Mouse (Mus musculus) megakaryocyte, embryonic 14.5 days (primary cell): ENCODE measurements around the gene Cacna1d.

Source experiments
- FLI1 ChIP-seq: IDR thresholded peaks from 2 replicates; pipeline ENCODE4 v1.6.1; 2012; ENCODE audit warnings: low read length, inconsistent platforms, mixed read lengths
- GATA1 ChIP-seq: IDR thresholded peaks from 3 replicates; pipeline ENCODE4 v1.6.1; 2012; ENCODE audit warnings: mixed read lengths, low read length, inconsistent platforms, borderline replicate concordance

DNA sequence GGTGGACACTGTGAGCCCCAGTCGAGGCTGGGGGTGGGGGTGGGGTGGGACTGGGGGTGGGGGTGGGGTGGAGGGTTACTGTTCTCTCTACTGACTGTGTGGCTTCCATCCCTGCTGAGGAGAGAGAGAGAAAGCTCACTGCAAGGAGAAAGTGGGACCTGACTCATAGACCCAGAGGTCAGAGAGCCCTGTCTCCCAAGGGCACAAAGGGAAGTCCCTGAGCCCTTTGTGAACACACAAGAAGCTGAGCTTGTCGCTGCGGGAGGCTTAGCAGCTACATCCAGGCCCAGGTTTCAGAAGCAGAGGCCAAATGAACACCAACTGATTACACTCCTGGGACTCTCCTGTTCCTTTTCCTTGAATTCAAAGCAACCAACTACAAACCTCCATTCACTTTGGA lies 360.0 kb downstream of the Cacna1d start:
- TF ChIP-seq GATA1 = no peak
- TF ChIP-seq FLI1 = no peak
